Mouse (Mus musculus) small intestine, adult 2 months (tissue): ENCODE results near the gene Ltbp3. TPM values are rescaled to one million over a fixed set of nuclear protein-coding genes. Genes with fewer than 3 reads are reported as not detected.

Source experiments
- H3K27ac ChIP-seq: fragments of 200-500 bp; 2 replicates; pipeline ENCODE4 v1.5.1; 2012; ENCODE audit warnings: low read depth, low read length, control low read depth, inconsistent platforms; ENCODE audit not compliant: insufficient read depth
- H3K27me3 ChIP-seq: fragments of 200-500 bp; 2 replicates; pipeline ENCODE4 v1.6.1; 2012; ENCODE audit warnings: mild to moderate bottlenecking, moderate library complexity, low read length, inconsistent platforms; ENCODE audit not compliant: control insufficient read depth, insufficient read depth
- H3K36me3 ChIP-seq: fragments of 200-500 bp; 2 replicates; pipeline ENCODE4 v1.6.1; 2012; ENCODE audit warnings: mild to moderate bottlenecking, low read length, control low read depth, inconsistent platforms; ENCODE audit not compliant: control insufficient read depth, insufficient read depth
- H3K4me1 ChIP-seq: fragments of 200-500 bp; 2 replicates; pipeline ENCODE4 v1.6.1; 2012; ENCODE audit warnings: low read length, inconsistent platforms, mixed read lengths; ENCODE audit not compliant: control insufficient read depth, insufficient read depth, insufficient read length
- H3K4me3 ChIP-seq: fragments of 200-500 bp; 2 replicates; pipeline ENCODE4 v1.5.1; 2012; ENCODE audit warnings: low read depth, mild to moderate bottlenecking, control low read depth, inconsistent platforms, low read length, moderate library complexity
- CTCF ChIP-seq: fragments of 200-500 bp; IDR thresholded peaks from 2 replicates; pipeline ENCODE4 v1.5.1; 2012; ENCODE audit warnings: low read depth, mild to moderate bottlenecking, control low read depth, inconsistent platforms, low read length, moderate library complexity, mixed read lengths; ENCODE audit not compliant: insufficient replicate concordance, insufficient read length; ENCODE audit errors: extremely low read depth
- POLR2A ChIP-seq: fragments of 200-500 bp; IDR thresholded peaks from 2 replicates; pipeline ENCODE4 v1.6.1; 2012; ENCODE audit warnings: low read depth, mild to moderate bottlenecking, control low read depth, inconsistent platforms, low read length, moderate library complexity
- WGBS: fragments of 180-500 bp; shearing (Covaris S2); methylation state at CpG from one replicate; pipeline ENCODE4 v1.1.7; 2018; 5-methylcytosine and 5-hydroxymethylcytosine counted together
- polyA plus RNA-seq: library from polyadenylated mRNA; depleted of rRNA; stranded (reverse); fragments of >200 nt; gene quantifications from 2 replicates; pipeline ENCODE4 v1.2.3, GENCODE M21; 2012

Gene Ltbp3
- polyA plus RNA-seq, 1 experiment: 28.2 TPM

DNA sequence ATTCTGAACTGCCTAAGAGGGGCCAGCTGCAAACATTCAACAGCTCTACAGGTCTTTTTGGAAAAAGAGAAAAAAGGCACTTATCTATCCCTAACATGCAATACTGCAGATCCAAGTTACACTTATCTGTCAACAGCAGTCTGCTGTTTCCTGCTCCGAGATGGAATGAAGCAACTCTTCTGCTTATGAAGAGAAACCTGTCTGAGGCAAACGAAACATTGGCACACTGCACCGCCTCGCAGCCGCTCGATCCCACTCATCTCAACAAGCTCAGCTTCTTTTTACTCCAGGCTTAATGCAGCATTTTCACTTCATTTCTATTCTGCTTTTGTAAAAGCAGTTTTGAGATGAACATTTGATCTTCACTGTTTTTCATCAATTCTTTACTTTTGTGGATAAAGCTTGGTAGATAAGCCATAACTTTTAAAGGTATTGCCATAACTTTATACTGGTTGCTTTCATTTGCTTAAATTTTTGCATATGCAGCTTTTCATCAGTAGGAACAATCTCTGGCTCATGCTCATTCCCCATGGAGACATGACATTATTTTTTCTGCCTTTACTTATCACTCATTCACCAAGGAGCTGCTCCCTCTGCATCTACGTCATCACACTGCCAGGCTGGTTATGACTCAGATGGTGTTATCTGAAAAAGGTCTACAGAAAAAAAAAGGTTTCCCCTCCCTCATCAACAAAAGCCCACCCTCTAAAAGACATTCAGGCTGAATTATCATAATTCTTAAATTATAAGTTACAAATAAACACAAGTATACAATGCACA is 58.2 kb downstream of the Ltbp3 start:
- Histone ChIP-seq H3K4me3 (peak overlapping the region; percentile 69), H3K27me3 (no peaks in the 10 kb centered on the region), H3K36me3 (peaks cover 51% of the 10 kb centered on the region), H3K27ac (0 out of 2 replicates have a peak overlapping the region, but pooled peaks have one; percentile 3), H3K4me1 (peaks cover under 1% of the 10 kb centered on the region)
- no peak for TF ChIP-seq POLR2A
- WGBS: under 1% methylated on average over 7 of the region's 7 CpGs

DNA sequence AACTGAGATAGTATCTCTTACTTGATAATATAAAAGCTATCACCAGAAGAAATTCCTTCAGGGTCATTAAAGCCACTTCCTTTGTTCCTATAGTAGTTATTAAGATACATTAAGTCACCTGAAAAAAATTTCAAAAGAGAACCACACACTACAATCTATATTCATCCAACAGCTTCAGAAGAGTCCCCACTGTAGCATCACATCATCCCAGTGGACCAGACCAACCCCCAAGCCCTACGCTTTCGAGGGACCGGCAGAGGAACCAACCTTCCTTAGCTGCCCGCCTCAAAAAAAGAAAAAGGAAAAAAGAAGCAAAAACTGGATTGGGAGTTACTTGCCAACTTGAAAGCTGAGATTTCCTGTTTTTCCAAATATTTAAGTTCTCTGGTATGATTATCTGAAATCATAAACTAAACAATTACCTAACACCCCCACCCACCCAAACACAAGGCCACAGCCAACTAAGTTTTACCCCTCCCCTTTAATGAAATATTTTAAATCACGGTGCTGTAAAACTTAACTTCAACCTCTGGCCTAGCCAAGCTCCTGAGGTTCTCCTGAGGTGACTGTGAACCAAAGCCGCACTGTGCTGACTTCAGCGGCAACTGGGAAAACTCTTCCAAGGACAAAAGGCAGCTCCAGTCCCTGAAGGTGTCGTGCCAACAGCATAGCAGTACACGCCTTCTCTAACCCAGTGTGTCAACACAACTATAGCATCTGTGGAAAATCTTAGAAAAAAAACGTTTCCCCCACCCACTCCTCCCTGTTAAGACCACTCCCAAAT is 59.1 kb downstream of the Ltbp3 start:
- Histone ChIP-seq H3K27me3 (no peaks in the 10 kb centered on the region), H3K36me3 (peaks cover 51% of the 10 kb centered on the region), H3K4me1 (peaks cover 1% of the 10 kb centered on the region), H3K4me3 (peak overlapping the region; percentile 78), H3K27ac (peak overlapping the region; percentile 60)
- WGBS: under 1% methylated on average over 10 of the region's 10 CpGs
- no peak for TF ChIP-seq CTCF
- no peak for TF ChIP-seq POLR2A

DNA sequence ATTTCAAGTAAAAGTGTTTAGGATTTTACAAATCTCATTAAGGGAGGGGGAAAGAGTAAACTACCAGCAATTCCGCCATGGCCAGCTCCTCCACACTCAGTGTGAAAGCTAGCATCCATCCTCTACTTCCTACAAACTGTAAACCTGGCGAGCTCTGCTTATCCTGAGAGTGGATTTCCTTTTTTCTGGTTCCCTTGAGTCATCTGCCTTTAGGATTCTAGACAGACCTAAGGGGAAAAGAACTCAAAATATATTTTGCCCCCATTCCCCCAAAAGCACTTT is 59.6 kb downstream of the Ltbp3 start:
- WGBS: 0% methylated on average over 2 of the region's 2 CpGs
- Histone ChIP-seq H3K27ac (peak overlapping the region; percentile 60), H3K4me1 (peaks cover 1% of the 10 kb centered on the region), H3K4me3 (peak overlapping the region; percentile 78), H3K27me3 (no peaks in the 10 kb centered on the region), H3K36me3 (peaks cover 50% of the 10 kb centered on the region)
- TF ChIP-seq CTCF (no peak), POLR2A (no peak)

DNA sequence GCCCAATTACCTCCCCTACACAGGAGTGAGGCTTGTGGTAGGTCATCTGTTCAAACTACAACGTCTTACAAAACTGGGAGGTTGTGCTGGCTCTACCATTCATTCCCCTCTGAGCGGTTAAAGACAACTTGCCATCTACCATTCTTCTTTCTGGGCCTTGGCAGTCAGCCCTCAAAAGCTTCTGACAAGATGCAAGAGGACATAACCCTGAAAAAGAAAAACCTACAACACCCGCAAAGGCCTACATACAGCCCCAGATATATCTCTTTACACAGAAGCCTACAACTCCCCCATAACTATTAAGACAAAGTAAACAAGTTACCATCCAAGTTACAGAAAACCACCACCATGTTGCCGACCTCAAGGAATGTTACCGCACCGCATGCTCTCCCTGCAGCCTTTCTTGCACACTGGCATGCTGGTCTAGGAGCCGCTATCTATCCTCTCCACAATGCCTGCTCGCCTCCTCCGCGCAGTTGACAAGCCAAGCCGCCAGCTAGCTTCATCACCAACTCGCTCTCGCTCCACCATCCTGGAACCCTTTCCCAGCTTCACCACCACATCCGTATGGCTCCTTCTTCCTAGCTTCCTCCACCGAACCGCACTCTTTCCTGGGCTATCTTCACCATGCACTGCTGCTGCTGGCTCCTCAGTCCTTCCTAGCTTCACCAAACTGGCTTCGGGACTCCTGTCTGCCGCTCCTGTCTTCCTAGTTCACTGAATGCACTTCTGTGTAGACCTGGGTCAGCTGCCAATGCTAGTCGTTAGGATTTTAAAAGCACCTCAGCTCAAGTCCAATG is 60.1 kb downstream of the Ltbp3 start:
- no peaks in the 10 kb centered on the region for H3K27me3 ChIP-seq
- 1% methylated on average over 19 of the region's 19 CpGs for WGBS
- H3K4me1 ChIP-seq: peaks cover 2% of the 10 kb centered on the region
- TF ChIP-seq CTCF (no peak), POLR2A (0 out of 2 replicates have a peak, but pooled peaks have one; percentile 37)
- peak overlapping the region; percentile 78 for H3K4me3 ChIP-seq
- peaks cover 45% of the 10 kb centered on the region for H3K36me3 ChIP-seq
- H3K27ac ChIP-seq: peak overlapping the region; percentile 60

DNA sequence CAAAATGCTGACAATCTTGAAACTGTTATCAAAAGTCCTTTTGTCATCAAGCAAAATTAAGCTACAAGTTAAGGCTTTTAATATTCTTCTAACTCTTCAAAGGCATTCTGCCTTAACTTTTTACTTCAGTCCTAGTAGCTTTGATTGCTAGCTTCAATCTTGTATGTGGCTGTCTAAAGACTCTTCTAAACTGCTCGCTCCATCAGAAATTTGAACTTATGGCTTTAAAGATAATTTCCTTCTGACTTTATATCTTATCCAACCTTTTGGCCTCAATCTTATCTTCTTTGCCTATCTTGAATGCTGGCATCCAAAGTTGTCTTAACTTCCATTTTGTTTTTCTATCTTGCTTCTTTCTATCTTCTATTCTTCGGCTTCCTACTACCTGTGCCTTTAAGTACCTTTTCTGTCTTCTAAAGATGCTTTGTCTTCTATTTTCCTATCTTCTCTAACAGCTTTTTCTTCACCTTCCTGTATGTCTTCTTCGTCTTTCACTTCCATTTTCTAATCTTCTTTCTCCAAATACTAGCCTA is 60.8 kb downstream of the Ltbp3 start:
- H3K4me1 ChIP-seq: peaks cover 8% of the 10 kb centered on the region
- H3K27me3 ChIP-seq: no peaks in the 10 kb centered on the region
- H3K4me3 ChIP-seq: peak overlapping the region; percentile 78
- peak overlapping the region; percentile 87 for H3K27ac ChIP-seq
- peaks cover 39% of the 10 kb centered on the region for H3K36me3 ChIP-seq
- WGBS: 2% methylated on average over 3 of the region's 3 CpGs
- no peak for TF ChIP-seq POLR2A
- TF ChIP-seq CTCF: no peak

DNA sequence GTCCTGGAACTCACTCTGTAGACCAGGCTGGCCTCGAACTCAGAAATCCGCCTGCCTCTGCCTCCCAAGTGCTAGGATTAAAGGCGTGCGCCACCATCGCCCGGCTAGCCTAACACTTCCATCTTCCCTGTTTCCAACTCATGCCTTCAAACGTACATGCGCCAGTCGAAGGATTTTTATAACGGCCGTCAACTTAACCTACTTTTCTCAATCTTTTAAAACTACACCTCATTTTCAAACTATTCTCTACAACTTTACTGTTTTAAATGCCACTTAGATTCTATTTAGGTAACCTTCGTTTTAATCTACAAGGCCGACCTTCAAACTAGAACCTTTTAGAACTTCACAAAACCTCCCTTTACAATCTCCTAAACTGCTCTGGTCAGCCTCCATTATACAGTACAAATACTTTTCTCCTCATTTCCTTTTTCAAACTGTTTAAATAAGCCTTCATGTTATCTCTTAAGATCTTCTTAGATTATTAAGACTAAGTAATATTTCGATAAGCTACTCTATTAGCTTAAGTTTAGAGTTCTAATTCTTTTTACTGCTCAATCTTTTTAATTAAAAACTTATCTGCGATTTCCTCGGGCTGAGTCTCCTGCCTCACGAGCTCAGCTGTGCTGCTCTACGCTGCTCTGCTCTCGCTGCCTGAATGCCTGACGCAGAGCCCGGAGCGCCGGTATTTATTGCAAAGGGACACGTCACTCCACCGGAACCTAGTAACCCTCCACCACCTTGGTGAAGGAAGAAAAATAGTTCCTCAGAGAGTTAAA is 61.5 kb downstream of the Ltbp3 start:
- TF ChIP-seq POLR2A: peak; percentile 100
- no peak for TF ChIP-seq CTCF
- peaks cover 8% of the 10 kb centered on the region for H3K4me1 ChIP-seq
- under 1% methylated on average over 25 of the region's 25 CpGs for WGBS
- no peaks in the 10 kb centered on the region for H3K27me3 ChIP-seq
- H3K27ac ChIP-seq: peak overlapping the region; percentile 100
- H3K36me3 ChIP-seq: peaks cover 32% of the 10 kb centered on the region
- peak overlapping the region; percentile 71 for H3K4me3 ChIP-seq
